Mouse (Mus musculus) kidney, embryonic 16.5 days (tissue): ENCODE results near the gene Espnl. TPM values are rescaled to one million over a fixed set of nuclear protein-coding genes. Genes with fewer than 3 reads are reported as not detected.

ENCODE experiments used
- ATAC-seq: fragments of 200-750 bp; cut with Nextera tagmentation; 2 replicates; pipeline ENCODE4 v1.8.0; 2017; ENCODE audit warnings: moderate TSS enrichment; ENCODE audit not compliant: low FRiP score, low TSS enrichment
- H3K27ac ChIP-seq: fragments of 300-500 bp; sonication (generic); 2 replicates; pipeline ENCODE4 v1.5.1; 2014; ENCODE audit warnings: low read length
- H3K27me3 ChIP-seq: fragments of 300-500 bp; sonication (generic); 2 replicates; pipeline ENCODE4 v1.6.1; 2014; ENCODE audit warnings: low read length, control low read depth, mixed read lengths; ENCODE audit not compliant: insufficient read depth
- H3K36me3 ChIP-seq: fragments of 300-500 bp; sonication (generic); 2 replicates; pipeline ENCODE4 v1.6.1; 2014; ENCODE audit warnings: low read length, control low read depth, mixed read lengths; ENCODE audit not compliant: insufficient read depth
- H3K4me1 ChIP-seq: fragments of 300-500 bp; sonication (generic); 2 replicates; pipeline ENCODE4 v1.6.1; 2014; ENCODE audit warnings: low read length, control low read depth, mixed read lengths; ENCODE audit not compliant: insufficient read depth
- H3K4me2 ChIP-seq: fragments of 300-500 bp; sonication (generic); replicated peaks from 2 replicates; pipeline ENCODE4 v1.6.1; 2014; ENCODE audit warnings: low read depth, low read length
- H3K4me3 ChIP-seq: fragments of 300-500 bp; sonication (generic); 2 replicates; pipeline ENCODE4 v1.5.1; 2014; ENCODE audit warnings: mild to moderate bottlenecking, low read length
- H3K9ac ChIP-seq: fragments of 300-500 bp; sonication (generic); replicated peaks from 2 replicates; pipeline ENCODE4 v1.6.1; 2014; ENCODE audit warnings: low read length
- H3K9me3 ChIP-seq: fragments of 300-500 bp; sonication (generic); 2 replicates; pipeline ENCODE4 v1.6.1; 2016; ENCODE audit warnings: low read length, control low read depth
- WGBS: fragments of 180-500 bp; shearing (Covaris S2); extraction: QIAGEN DNeasy Blood & Tissue Kit; methylation state at CpG from one replicate; pipeline ENCODE4 v1.1.7; 2014; 5-methylcytosine and 5-hydroxymethylcytosine counted together
- polyA plus RNA-seq: library from polyadenylated mRNA; unstranded; fragments of >200 nt; fragmentation: Nextera tagmentation; extraction: Ambion mirVana; gene quantifications from 2 replicates; pipeline ENCODE4 v1.2.1, GENCODE M21; 2015

Gene Espnl
- polyA plus RNA-seq, 1 experiment from 2014 or later: 0.04 TPM

DNA sequence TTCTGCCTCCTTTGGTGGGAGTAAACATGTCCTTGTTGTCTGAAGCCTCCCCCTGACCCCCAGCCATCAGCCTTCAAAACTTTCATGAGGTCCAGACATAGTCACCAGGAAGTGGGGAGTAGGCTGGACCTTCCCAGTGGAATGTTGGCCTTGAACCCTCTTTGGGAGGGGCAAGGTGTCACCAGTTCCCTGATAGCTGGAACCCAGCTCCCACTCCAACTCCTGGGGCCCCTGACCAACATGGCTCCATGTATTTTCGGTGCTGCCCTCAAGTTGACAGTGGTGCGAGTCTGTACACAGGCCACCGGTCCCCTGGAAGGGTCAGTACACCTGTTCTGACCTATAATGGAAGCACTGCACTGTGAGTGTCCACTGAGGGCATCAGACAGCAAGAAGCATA lies 45.4 kb downstream of the Espnl start:
- Histone ChIP-seq H3K4me1 (peaks cover 16% of the 10 kb centered on the region), H3K4me2 (0 out of 2 replicates have a peak overlapping the region, but pooled peaks have one; percentile 88), H3K9ac (no peak overlapping the region), H3K27ac (no peak overlapping the region), H3K36me3 (peaks cover 19% of the 10 kb centered on the region), H3K9me3 (peaks cover 9% of the 10 kb centered on the region; the same call in 1 of the 2 replicates), H3K4me3 (no peak overlapping the region), H3K27me3 (peaks cover 3% of the 10 kb centered on the region; the same call in 1 of the 2 replicates)
- ATAC-seq: no peak
- 93% methylated on average over 3 of the region's 3 CpGs for WGBS

DNA sequence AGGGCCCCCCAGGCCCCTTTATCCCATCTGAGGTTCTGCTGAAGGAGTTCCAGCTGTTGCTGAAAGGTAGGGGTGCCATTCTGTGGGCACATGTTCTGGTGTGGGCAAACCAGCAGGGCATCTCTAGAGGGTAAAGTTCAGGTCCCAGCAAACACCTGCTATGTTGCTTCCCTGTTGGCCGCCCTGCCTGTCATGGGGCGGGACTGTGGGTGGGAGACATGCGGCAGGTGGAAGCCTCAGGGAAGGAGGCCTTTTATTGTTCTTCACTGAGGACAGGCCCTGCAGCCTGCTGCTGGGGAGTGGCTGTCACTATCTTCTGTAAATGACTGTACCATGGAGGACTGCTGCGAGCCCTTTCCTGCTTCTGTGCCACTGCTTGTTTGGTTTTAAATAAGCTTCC lies 47.5 kb downstream of the Espnl start:
- peaks cover 3% of the 10 kb centered on the region; the same call in 1 of the 2 replicates for H3K27me3 ChIP-seq
- peaks cover 2% of the 10 kb centered on the region; the same call in 1 of the 2 replicates for H3K9me3 ChIP-seq
- H3K4me2 ChIP-seq: no peak overlapping the region
- WGBS: 61% methylated on average over 4 of the region's 4 CpGs
- peaks cover 39% of the 10 kb centered on the region for H3K36me3 ChIP-seq
- H3K27ac ChIP-seq: no peak overlapping the region
- H3K4me1 ChIP-seq: peaks cover 16% of the 10 kb centered on the region
- no peak for ATAC-seq
- no peak overlapping the region for H3K9ac ChIP-seq
- H3K4me3 ChIP-seq: no peak overlapping the region

DNA sequence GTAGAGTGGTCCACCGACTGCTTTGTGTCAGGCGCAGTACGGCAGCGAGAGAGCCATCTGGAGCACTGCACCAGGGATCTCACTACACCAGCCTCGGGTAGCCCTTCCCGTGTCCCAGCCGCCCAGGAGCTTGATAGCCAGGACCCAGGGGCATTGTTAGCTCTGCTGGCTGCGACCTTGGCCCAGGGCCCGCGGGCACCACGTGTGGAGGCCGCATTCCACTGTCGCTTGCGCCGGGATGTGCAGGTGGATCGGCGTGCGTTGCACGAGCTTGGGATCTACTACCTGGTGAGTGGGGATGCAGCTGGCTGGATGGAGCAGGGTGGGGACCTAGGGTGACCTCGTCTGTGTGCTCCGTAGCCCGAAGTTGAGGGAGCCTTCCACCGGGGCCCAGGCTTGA lies 48.2 kb downstream of the Espnl start:
- WGBS: 85% methylated on average over 23 of the region's 23 CpGs
- Histone ChIP-seq H3K4me2 (no peak overlapping the region), H3K4me1 (peaks cover 16% of the 10 kb centered on the region), H3K27ac (no peak overlapping the region), H3K9me3 (no peaks in the 10 kb centered on the region), H3K36me3 (peaks cover 46% of the 10 kb centered on the region), H3K9ac (no peak overlapping the region), H3K27me3 (peaks cover 3% of the 10 kb centered on the region; the same call in 1 of the 2 replicates), H3K4me3 (no peak overlapping the region)
- ATAC-seq: no peak

DNA sequence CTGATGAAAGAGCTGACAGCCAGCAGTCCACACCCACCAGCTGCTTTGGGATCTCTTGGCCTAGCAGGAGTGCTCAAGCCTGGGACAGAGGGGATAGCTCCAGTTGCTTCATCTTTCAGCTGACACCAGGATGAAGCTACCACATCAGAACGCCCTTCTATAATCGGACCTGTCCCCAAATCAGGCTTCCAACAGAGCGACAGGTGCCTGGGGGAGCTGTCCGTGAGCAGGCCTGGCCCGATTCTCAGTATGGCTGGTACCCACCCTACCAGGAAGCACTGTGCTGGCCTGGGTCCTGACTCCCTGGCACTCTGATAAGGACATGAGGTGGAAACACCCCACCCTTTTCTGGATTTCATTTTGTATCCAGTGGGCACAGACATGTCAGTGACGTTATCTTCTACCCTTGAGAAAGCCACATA lies 51.5 kb downstream of the Espnl start:
- peaks cover 76% of the 10 kb centered on the region for H3K36me3 ChIP-seq
- no peak overlapping the region for H3K4me3 ChIP-seq
- no peaks in the 10 kb centered on the region for H3K27me3 ChIP-seq
- H3K9ac ChIP-seq: no peak overlapping the region
- no peaks in the 10 kb centered on the region for H3K9me3 ChIP-seq
- no peak overlapping the region for H3K4me2 ChIP-seq
- H3K27ac ChIP-seq: no peak overlapping the region
- 88% methylated on average over 6 of the region's 6 CpGs for WGBS
- ATAC-seq: no peak
- H3K4me1 ChIP-seq: no peaks in the 10 kb centered on the region

DNA sequence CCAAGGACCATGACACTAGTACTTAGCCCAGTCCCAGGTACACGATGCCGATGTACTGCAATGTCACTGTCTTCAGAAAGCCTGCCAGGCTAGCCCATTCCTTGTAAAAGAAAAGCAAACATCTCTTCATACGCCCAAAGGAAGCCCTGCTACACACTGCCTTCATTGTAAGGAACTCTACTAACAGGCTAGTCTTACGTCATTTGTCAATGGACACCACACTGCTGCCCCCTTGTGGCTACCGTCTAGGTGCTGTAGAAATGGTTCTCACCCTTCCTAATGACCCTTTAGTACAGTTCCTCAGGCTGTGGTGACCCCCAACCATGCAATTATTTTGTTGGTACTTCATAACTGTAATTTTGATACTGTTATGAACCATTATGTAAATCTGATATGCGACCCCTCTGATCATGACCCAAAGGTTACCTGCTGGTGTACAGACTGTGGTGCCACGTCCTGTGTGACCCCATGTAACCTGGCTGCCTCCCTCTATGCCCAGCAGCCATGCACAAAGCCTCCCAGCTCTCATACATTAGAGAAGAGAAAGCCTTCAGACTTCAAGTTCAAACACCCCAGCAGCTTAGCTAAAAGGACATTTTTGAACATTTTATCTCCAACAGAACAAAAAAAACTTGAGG lies 58.7 kb downstream of the Espnl start:
- no peak overlapping the region for H3K4me2 ChIP-seq
- peaks cover 83% of the 10 kb centered on the region for H3K36me3 ChIP-seq
- H3K9me3 ChIP-seq: no peaks in the 10 kb centered on the region
- no peaks in the 10 kb centered on the region for H3K4me1 ChIP-seq
- no peaks in the 10 kb centered on the region for H3K27me3 ChIP-seq
- no peak overlapping the region for H3K4me3 ChIP-seq
- WGBS: 65% methylated on average over 7 of the region's 7 CpGs
- peak; percentile 31; the same call in 1 of the 2 replicates for ATAC-seq
- H3K27ac ChIP-seq: no peak overlapping the region
- no peak overlapping the region for H3K9ac ChIP-seq

DNA sequence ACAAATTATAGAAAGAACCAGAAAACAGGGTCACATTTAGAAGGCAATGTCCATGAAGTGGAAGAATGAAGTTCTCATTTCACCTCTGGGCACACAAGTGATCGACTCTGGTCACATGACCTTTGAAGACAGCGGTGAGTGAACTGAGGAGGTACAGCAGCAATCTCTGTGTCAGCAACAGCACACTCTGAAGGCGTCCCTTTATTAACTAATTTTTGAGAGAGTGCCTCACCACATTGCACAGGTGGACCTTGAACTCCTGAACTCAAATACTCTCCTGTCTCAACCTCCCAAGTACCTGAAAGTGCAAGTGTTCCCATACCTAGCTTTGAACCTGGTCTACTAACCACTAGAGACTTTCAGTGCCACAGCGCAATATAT lies 59.2 kb downstream of the Espnl start:
- Histone ChIP-seq H3K36me3 (peaks cover 78% of the 10 kb centered on the region), H3K4me2 (no peak overlapping the region), H3K9me3 (no peaks in the 10 kb centered on the region), H3K9ac (no peak overlapping the region), H3K4me1 (no peaks in the 10 kb centered on the region), H3K4me3 (no peak overlapping the region), H3K27me3 (no peaks in the 10 kb centered on the region), H3K27ac (no peak overlapping the region)
- 90% methylated on average over 4 of the region's 4 CpGs for WGBS
- no peak for ATAC-seq

DNA sequence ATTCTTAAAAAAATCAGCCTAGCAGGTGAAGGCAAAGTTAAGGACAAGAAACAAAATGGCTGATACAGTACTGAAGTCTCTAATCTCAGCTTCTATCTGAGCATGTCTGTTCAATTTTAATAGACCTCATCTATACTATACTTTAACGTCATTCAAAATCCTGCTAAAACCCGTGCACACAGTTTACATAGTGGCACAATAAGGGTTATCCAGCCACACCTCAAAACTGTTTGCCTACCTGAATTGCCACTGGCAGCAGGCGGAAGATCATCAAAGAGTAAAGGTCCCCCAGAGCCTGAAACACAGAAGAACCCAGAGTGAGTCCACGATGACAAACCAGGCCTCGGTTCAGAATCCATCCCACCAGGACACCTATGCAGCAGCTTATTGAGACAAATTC lies 68.5 kb downstream of the Espnl start:
- ATAC-seq: no peak
- Histone ChIP-seq H3K4me1 (no peaks in the 10 kb centered on the region), H3K4me2 (no peak overlapping the region), H3K9me3 (no peaks in the 10 kb centered on the region), H3K9ac (no peak overlapping the region), H3K27ac (no peak overlapping the region), H3K36me3 (peaks cover 50% of the 10 kb centered on the region), H3K27me3 (no peaks in the 10 kb centered on the region), H3K4me3 (no peak overlapping the region)
- WGBS: 90% methylated on average over 5 of the region's 5 CpGs

DNA sequence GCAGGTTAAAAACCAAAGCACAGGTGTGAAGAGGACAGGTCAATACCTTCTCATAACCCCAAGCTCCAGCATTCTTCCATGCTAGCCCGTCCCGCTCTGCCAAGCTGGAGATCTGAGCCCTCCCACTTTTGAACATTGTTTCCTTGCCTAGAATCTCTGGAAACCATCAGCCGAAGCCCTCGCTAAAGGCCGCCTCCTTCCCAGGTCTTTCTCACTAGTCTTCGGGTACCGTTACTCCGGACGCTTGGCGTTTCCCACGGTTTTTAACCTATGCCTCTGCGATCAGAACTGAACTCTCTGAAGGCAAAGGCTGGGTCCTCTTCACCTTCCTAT lies 76.0 kb downstream of the Espnl start:
- Histone ChIP-seq H3K27ac (peak overlapping the region; percentile 83), H3K4me3 (peak overlapping the region; percentile 88), H3K36me3 (peaks cover 2% of the 10 kb centered on the region; the same call in 1 of the 2 replicates), H3K9me3 (no peaks in the 10 kb centered on the region), H3K9ac (peak overlapping the region; percentile 95), H3K27me3 (no peaks in the 10 kb centered on the region), H3K4me1 (peaks cover 17% of the 10 kb centered on the region), H3K4me2 (peak overlapping the region; percentile 92)
- ATAC-seq: no peak; the same call in 1 of the 2 replicates
- under 1% methylated on average over 12 of the region's 12 CpGs for WGBS

Other genes with a start within 250 kb of the Espnl start
- gene Rbm44, start 177.0 kb upstream of the Espnl start, polyA plus RNA-seq: 0.50 and 1.5 TPM in 2 replicates
- 1.3 and 2.2 TPM in 2 replicates for gene Ramp1, start 142.3 kb upstream of the Espnl start, polyA plus RNA-seq
- gene Ube2f, start 71.8 kb upstream of the Espnl start, polyA plus RNA-seq: 71.7 and 74.9 TPM in 2 replicates
- 29.7 and 33.2 TPM in 2 replicates for gene Scly, start 23.7 kb upstream of the Espnl start, polyA plus RNA-seq
- gene Klhl30, start 28.9 kb downstream of the Espnl start, polyA plus RNA-seq: 0.29 and 0.39 TPM in 2 replicates
- gene Erfe, start 44.4 kb downstream of the Espnl start, polyA plus RNA-seq: 2.0 and 2.2 TPM in 2 replicates
- 140 and 143 TPM in 2 replicates for gene Ilkap, start 76.7 kb downstream of the Espnl start, polyA plus RNA-seq
- gene Hes6, start 92.0 kb downstream of the Espnl start, polyA plus RNA-seq: 69.0 and 72.2 TPM in 2 replicates
- gene Per2, start 137.2 kb downstream of the Espnl start, polyA plus RNA-seq: 4.2 and 4.6 TPM in 2 replicates
- 10.7 and 11.3 TPM in 2 replicates for gene Traf3ip1, start 172.6 kb downstream of the Espnl start, polyA plus RNA-seq
- gene Asb1, start 218.5 kb downstream of the Espnl start, polyA plus RNA-seq: 5.0 and 6.6 TPM in 2 replicates